Mouse (Mus musculus): Measurements from ENCODE around the gene Cuedc2. TPM values are rescaled to one million over a fixed set of nuclear protein-coding genes. Genes with fewer than 3 reads are reported as not detected.

Cuedc2 gene
- polyA plus RNA-seq, 1 experiment = not detected

DNA sequence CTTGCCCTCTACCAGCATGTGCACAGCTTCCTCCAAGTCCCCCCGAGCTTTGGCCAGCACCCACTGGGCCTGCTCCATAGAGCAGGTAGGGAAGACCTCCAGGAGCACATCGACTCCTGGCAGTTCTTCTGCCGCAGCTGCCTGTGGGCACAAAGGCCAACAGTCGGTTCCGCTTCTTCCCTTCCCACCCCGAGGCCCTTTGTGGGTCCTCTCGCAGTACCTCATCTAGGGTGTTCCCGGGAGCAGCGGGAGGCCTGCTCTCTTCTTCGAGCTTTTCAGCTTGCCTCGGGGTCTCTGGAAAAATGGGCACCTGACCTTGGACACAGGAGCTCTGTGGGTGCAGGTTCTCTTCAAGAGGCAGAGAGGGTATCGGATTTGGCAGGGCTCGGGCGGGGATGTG, 7.2 kb downstream of the Cuedc2 start:
- Histone ChIP-seq H3K4me1 (ENCODE audit: control insufficient read depth, insufficient read depth, low read length) (peaks cover 13% of the 10 kb centered on the region), H3K27ac (ENCODE audit: insufficient read depth, low read depth, low read length) (no peak overlapping the region), H3K4me3 (ENCODE audit: insufficient read depth, low read depth, low read length) (no peak overlapping the region)
- WGBS = 89% methylated on average over 14 of the region's 14 CpGs
- TF ChIP-seq CTCF (IDR thresholded peaks at IDR 0.05; ENCODE audit: insufficient read depth, low read depth, low read length) (no peak), POLR2A (IDR thresholded peaks at IDR 0.05; ENCODE audit: insufficient read depth, low read depth, low read length) (no peak)

DNA sequence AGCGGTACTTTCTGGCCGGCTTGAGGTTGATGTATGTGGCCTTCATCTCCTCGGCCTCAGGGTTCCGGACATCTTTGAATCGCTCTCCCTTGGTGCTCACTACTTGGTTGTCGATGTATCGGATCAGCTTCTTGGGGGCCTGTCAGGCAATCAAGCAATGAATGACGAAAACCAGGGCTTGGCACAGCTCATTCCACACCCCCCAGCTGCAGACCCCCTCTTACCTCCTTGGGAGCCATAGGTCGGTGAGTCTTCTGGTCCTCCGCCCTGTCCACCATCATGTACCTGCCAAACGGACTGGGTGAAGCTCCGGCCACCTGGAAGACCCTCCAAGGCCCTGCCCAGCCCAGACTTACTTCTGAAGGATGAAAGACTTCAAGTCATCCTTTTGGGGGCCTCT, 7.8 kb downstream of the Cuedc2 start:
- H3K4me3 ChIP-seq (ENCODE audit: insufficient read depth, low read depth, low read length) = no peak overlapping the region
- H3K4me1 ChIP-seq (ENCODE audit: control insufficient read depth, insufficient read depth, low read length) = peaks cover 13% of the 10 kb centered on the region
- TF ChIP-seq POLR2A (IDR thresholded peaks at IDR 0.05; ENCODE audit: insufficient read depth, low read depth, low read length) = no peak
- TF ChIP-seq CTCF (IDR thresholded peaks at IDR 0.05; ENCODE audit: insufficient read depth, low read depth, low read length) = no peak
- H3K27ac ChIP-seq (ENCODE audit: insufficient read depth, low read depth, low read length) = no peak overlapping the region
- WGBS = 92% methylated on average over 12 of the region's 12 CpGs

DNA sequence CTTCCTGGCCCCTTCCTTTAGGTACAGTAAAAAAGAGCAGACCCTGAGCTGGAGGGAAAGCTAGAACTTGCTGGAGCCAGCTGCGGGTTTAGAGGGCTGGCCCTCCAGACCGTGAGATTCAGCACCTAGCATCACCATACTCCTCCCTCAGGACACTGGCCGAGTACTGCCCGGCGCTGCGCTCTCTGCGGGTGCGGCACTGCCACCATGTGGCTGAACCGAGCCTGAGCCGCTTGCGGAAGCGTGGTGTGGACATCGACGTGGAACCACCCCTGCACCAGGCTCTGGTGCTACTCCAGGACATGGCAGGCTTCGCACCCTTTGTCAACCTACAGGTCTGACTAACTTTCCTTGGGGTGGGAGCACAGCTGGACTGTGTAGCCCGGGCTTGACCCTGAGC, 8.6 kb downstream of the Cuedc2 start:
- H3K27ac ChIP-seq (ENCODE audit: insufficient read depth, low read depth, low read length) = no peak overlapping the region
- peaks cover 14% of the 10 kb centered on the region for H3K4me1 ChIP-seq (ENCODE audit: control insufficient read depth, insufficient read depth, low read length)
- peak; percentile 84 for TF ChIP-seq CTCF (IDR thresholded peaks at IDR 0.05; ENCODE audit: insufficient read depth, low read depth, low read length)
- no peak for TF ChIP-seq POLR2A (IDR thresholded peaks at IDR 0.05; ENCODE audit: insufficient read depth, low read depth, low read length)
- WGBS = 5% methylated on average over 16 of the region's 16 CpGs
- H3K4me3 ChIP-seq (ENCODE audit: insufficient read depth, low read depth, low read length) = no peak overlapping the region

DNA sequence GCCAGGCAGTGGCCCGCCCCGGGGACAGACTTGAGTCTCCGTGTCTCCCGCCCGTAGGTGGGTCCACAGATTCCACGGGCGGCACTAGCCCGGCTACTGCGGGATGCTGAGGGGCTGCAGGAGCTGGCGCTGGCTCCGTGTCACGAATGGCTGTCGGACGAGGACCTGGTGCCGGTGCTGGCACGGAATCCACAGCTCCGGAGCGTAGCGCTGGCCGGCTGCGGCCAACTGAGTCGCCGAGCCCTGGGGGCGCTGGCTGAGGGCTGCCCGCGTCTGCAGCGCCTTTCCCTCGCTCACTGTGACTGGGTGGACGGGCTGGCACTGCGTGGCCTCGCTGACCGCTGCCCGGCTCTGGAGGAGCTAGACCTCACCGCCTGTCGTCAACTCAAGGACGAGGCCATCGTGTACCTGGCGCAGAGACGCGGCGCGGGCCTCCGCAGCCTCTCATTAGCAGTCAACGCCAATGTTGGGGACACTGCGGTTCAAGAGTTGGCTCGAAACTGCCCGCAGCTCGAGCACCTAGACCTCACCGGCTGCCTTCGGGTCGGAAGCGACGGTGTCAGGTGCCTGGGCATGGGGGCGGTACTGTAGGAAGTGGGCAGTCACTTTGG, 9.4 kb downstream of the Cuedc2 start:
- Histone ChIP-seq H3K27ac (ENCODE audit: insufficient read depth, low read depth, low read length) (no peak overlapping the region), H3K4me1 (ENCODE audit: control insufficient read depth, insufficient read depth, low read length) (peaks cover 22% of the 10 kb centered on the region), H3K4me3 (ENCODE audit: insufficient read depth, low read depth, low read length) (peak overlapping the region; percentile 81)
- TF ChIP-seq POLR2A (IDR thresholded peaks at IDR 0.05; ENCODE audit: insufficient read depth, low read depth, low read length) (no peak), CTCF (IDR thresholded peaks at IDR 0.05; ENCODE audit: insufficient read depth, low read depth, low read length) (no peak)
- WGBS = 2% methylated on average over 54 of the region's 54 CpGs

DNA sequence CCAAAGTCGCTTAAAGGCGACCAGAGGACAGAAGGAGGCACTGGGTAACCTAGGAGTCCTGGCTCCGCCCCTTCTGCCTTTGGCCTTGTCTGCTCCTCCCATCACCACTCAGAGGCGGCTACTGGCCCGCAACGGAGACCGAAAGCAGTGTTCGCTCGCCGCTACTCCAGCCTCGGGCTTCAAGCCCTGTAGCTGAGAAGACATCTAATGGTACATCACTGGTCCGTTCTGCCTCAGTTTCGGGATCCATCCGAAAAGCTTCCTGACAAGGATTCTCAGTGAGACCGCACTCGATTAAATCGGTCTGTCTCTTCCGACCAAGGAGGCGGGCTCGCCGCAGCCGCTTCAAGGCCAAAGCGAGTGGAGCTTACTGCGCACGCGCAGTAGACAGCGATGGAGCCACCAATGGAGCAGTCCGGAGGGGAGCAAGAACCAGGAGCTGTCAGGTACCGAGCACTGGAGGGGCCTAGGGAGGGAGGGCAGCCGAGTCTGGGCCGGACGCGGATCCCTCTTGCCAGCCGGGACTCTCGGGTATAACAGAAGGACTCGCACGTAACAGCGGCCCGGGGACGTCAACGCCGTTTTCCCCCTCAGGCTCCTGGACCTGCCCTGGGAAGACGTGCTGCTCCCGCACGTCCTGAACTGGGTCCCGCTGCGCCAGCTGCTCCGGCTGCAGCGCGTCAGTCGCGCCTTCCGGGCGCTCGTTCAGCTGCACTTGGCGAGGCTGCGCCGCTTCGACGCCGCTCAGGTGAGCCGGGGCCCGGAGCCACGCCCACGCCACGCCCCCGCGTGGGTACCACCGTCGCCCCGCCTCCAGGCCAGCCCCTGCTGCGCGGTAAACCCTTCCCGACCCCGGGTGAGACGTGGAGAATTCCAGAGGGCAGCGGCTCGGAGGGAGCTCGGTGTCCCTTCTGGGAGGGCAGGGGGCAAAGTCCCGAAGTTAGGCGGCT, 10.1 kb downstream of the Cuedc2 start, which contains the start of gene Fbxl15:
Gene Fbxl15, plus strand, starts transcription at position 104 of the 950 bp plus-strand sequence.
- under 1% methylated on average over 81 of the region's 81 CpGs for WGBS
- 0 out of 2 replicates have a peak, but pooled peaks have one; percentile 2 for TF ChIP-seq CTCF (IDR thresholded peaks at IDR 0.05; ENCODE audit: insufficient read depth, low read depth, low read length)
- peak; percentile 70 for TF ChIP-seq POLR2A (IDR thresholded peaks at IDR 0.05; ENCODE audit: insufficient read depth, low read depth, low read length)
- peak within 1 kb of the TSS; percentile 81 for H3K4me3 ChIP-seq (ENCODE audit: insufficient read depth, low read depth, low read length)
- peaks cover 28% of the 10 kb centered on the region for H3K4me1 ChIP-seq (ENCODE audit: control insufficient read depth, insufficient read depth, low read length)
- H3K27ac ChIP-seq (ENCODE audit: insufficient read depth, low read depth, low read length) = peak within 1 kb of the TSS; percentile 94

DNA sequence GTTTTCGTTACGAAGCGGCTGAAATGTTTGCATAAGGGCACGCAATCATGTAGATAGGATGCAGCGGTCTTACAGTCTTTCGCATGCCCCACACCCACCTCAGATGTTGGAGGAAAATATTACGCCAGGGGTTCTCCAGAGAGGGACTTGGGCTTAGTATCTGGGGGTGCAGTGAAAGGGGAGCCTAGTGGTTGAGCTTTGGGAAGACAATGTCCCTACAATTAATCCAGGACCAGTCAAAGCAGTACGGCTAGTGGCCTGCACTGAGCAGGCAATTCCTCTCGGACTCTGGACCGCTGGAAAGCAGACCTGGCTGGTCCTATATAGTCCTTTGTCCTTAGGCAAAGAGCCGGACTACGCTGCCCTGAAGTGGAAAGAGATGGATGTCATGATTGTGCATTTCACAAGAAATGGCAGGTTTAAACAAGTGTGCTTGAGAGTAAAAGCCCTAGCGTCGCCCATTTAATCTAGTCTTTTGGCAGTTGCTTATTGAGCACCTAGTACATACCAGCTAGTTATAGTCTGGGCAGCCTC, 10.9 kb downstream of the Cuedc2 start:
- no peak for TF ChIP-seq POLR2A (IDR thresholded peaks at IDR 0.05; ENCODE audit: insufficient read depth, low read depth, low read length)
- TF ChIP-seq CTCF (IDR thresholded peaks at IDR 0.05; ENCODE audit: insufficient read depth, low read depth, low read length) = no peak
- peak overlapping the region; percentile 81 for H3K4me3 ChIP-seq (ENCODE audit: insufficient read depth, low read depth, low read length)
- peaks cover 36% of the 10 kb centered on the region for H3K4me1 ChIP-seq (ENCODE audit: control insufficient read depth, insufficient read depth, low read length)
- peak overlapping the region; percentile 94 for H3K27ac ChIP-seq (ENCODE audit: insufficient read depth, low read depth, low read length)
- WGBS = 10% methylated on average over 14 of the region's 14 CpGs

DNA sequence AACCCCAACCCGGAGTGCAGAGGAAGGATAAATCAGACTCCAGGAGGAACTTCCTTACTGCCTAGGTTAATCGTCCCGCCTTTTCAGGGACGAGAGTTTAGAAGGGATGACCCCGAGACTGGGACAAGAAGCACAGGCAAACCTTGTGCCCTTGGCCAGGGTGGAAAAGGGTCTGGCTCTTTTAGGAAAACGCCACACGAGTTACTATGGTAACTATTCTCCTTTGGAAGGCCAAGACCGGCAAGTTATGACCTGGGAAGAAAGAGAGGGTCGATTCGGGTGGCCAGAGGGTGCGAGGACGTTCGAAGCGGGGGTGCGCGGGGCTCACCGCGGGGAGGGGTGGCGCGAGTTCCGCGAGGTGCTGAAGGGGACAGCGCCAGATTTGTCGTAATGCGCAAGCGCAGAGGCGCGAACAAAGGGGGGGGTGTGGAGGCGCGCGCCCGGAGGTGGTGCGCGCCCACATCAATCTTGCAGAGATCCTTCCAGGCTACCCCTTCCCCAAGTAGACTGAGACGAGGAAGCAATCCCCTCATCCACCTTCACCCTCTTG, 11.7 kb downstream of the Cuedc2 start, which contains the start of gene Psd:
Gene Psd, minus strand, starts transcription at position 401 of the 550 bp plus-strand sequence.
- Histone ChIP-seq H3K27ac (ENCODE audit: insufficient read depth, low read depth, low read length) (peak within 1 kb of the TSS; percentile 94), H3K4me1 (ENCODE audit: control insufficient read depth, insufficient read depth, low read length) (peaks cover 44% of the 10 kb centered on the region), H3K4me3 (ENCODE audit: insufficient read depth, low read depth, low read length) (peak within 1 kb of the TSS; percentile 81)
- TF ChIP-seq CTCF (IDR thresholded peaks at IDR 0.05; ENCODE audit: insufficient read depth, low read depth, low read length) = no peak
- TF ChIP-seq POLR2A (IDR thresholded peaks at IDR 0.05; ENCODE audit: insufficient read depth, low read depth, low read length) = peak; percentile 77
- under 1% methylated on average over 35 of the region's 35 CpGs for WGBS

DNA sequence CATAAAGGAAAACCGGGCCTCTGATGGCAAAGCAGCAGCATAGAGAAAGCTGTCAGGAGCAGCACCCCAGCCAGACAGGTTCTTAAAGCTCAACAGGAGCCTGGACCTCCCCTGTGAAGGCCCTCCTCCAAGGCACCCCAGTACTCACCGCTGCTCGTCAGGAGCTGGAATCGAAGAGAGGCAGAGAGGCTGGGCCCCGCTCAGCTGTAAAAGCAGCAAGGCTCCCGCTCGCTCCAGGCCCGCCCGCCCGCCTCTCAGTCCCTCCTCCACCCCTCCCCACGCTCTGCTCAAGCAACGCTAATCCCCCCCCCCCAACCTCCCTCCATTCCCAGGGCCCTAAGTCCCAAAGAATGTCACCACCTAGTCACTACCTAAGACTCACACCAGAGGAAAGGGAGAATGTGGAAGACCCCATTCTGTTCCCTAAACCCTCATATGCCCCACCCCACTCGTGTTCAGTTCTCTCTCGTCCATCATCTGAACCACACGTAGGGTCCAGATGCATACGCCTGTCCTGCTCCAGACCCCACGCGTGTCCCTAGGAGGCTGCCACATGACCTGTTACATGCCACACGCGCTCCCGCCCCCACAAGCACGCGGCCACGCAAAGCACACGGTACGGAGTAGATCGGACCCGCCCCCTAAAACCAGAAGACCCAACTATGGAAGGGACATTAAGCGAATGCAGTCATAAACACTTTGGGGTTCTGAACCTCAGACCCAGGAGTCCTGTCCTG, 12.3 kb downstream of the Cuedc2 start:
- Histone ChIP-seq H3K27ac (ENCODE audit: insufficient read depth, low read depth, low read length) (peak overlapping the region; percentile 94), H3K4me1 (ENCODE audit: control insufficient read depth, insufficient read depth, low read length) (peaks cover 50% of the 10 kb centered on the region), H3K4me3 (ENCODE audit: insufficient read depth, low read depth, low read length) (peak overlapping the region; percentile 81)
- TF ChIP-seq CTCF (IDR thresholded peaks at IDR 0.05; ENCODE audit: insufficient read depth, low read depth, low read length) (no peak), POLR2A (IDR thresholded peaks at IDR 0.05; ENCODE audit: insufficient read depth, low read depth, low read length) (no peak)
- WGBS = 2% methylated on average over 27 of the region's 29 CpGs

Measured in olfactory bulb, adult 2 months (tissue).